Mouse (Mus musculus): ENCODE data around the gene Nr1h2.
A peak's percentile ranks its signal among the peaks of the same experiment; 100 is the strongest.

The Nr1h2 gene

DNA sequence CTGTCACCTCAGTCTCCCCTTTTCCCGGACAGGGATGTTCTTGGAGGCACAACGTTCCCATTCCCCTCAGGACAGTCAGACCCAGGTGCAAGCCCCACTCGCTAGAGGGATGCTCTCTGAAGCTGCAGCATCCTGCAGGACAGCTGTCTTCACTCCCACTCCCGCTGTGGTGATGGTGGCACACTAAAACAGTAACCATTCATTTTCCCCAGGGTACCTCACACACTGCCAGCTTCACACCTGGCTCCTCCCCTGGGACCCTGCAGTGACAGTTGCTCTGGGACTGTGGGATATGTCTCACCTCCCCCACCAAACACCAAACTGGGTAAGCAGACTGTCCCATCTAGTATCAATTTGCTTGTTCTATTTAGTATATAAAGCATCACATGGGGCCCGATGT lies 6.0 kb downstream of the Nr1h2 start:
- peak; percentile 57 for DNase-seq

DNA sequence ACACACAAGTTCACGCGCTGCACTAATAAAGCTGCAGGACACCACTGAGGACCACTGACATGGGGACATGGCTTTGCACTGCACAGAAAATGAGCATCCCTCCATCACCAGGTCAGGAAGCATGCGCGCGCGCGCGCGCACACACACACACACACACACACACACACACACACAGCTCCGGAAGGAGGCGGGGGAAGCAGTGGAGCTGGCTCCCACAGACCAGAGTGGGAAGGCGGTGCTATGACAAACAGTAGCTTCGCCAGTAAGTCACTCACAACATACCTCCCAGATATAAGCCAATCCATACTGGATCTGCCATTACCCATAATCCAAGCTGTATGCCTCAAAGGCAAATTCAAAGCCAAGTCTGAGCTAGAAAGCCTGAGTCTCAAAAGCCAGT lies 6.7 kb downstream of the Nr1h2 start:
- no peak for DNase-seq

DNA sequence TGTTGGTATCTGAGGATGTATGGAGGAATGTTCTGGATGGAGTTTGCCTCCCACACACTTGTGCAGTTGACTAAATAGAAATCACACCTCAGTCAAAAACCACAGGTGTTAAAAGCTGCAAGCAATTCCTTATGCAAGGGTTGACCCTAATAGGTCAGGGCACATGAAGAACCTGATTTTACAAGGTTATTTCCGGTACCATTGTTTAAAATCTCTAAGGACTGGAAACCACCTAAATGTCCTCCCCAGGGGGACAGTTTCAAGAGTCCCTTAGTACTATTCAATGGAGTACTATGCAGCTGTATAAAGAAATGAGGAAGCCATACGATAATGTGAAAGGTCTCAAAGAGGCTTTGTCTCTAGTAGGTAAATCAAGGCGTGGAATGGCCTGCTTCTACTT lies 7.5 kb downstream of the Nr1h2 start:
- no peak for DNase-seq

DNA sequence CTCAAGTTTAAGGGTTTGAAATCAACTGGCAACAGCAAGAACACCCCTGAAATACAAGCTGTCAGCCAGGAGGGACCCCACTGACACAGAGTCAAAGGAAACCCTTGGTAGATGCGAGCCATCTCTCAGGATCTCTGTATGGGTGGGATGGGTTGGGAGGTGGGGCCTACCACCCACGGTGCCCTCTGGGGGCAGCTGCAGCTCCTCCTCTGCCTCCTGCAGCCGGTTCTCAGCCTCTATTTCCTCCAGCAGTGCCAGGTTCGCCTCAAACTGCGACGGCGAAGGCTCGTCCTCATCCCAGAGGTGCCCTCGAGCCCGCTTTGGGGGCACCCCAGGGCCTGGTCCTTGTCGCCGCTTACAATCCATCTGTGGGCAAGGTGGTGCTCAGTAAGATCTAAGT lies 10.7 kb downstream of the Nr1h2 start:
- DNase-seq = no peak

DNA sequence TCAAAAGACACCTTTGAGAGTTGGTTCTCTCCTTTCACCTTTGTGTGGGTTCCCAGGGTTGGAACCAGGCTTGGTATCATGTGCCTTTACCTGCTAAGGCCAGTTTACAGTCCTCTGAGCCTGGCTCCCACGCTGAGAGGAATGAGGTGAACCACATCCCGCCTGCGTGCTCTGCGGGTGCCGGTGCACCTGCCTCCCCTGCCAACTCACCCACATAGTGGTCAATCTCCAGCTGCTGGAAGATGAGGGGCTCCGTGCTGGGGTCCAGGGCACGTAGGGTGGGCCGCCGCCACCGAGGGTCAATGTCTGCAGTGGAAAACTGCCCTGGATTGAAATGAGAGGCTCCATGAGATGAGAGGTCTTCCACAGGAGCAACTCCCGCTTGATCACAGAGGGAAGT lies 11.2 kb downstream of the Nr1h2 start:
- peak; percentile 14 for DNase-seq

DNA sequence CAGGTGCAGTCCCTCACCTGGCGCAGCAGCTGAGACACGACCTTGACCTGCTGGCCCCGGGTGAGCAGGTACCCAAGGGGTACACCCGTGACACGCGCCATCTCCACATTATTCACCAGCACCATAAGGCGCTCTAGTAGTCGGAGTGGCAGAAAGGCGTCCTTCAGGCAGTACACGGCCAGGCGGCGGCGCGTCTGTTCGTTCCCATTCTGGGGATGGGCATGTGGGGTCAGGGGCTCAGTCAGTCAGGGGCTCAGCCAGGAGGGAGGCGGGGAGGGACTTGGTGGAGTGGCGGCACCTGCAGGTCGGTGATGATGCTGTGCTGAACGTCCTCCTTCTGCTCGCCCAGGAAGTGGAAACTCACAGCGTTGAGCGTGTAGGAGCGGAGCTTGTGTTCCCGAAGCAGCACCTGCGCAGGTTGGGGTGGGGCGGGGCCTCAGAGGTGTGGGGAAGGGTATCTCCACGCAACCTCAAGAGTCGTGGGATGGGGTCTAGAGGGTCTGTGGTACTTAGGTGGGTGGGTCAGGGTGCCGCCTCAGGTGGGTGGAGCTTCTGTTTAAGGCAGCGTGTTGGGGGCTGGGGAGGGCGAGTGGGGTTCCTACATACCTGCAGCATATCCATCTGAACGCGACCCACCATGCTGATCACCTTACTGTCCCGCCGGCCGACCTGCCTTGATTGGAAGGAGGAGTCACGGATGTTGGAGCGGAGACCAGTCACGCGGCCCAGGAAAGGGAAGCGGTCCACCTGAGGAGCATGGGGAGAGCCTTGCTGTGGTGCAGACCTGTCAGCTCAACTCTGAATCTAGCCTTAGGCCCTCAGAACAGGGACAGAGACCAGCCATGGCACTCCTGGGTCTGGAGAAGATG lies 14.8 kb downstream of the Nr1h2 start:
- DNase-seq = peak; percentile 42

DNA sequence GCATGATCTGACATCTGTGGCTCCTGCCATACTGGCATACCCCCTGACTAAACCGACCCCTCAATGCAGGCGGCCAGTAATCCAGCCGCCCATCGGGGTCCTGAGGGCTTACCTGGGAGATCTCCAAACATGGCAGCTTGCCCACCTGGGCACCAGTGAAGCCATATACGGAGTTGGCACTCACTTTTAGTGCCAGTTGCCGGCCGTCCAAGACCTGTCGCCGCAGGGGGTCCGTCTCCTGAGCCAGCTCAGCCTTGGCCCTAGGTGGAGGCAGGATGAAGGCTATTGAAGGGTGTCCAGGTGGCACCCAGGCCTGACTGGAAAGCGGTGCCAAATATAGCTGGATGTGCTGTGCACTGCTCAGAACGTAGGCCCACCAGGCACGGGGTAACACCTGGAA lies 16.3 kb downstream of the Nr1h2 start:
- peak; percentile 81 for DNase-seq

DNA sequence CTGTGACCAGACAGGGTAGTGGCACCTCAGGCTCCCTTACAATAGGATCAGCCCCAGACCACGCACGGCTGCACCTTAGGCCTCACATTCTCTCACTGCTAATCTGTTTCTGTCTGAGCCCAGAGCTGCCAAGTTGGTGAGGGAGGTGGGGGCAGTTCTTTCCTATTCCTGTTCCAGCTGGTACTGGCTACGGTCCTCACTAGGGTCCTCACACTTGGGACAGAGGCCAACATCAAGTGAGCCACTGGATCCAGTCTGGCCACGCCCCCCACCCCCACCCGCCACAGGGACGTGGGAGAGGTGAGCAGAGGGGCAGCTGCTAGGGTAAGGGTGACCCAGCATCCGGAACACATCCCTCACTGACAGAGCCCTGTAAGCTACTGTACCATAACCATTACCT lies 16.7 kb downstream of the Nr1h2 start:
- peak; percentile 56 for DNase-seq

DNA sequence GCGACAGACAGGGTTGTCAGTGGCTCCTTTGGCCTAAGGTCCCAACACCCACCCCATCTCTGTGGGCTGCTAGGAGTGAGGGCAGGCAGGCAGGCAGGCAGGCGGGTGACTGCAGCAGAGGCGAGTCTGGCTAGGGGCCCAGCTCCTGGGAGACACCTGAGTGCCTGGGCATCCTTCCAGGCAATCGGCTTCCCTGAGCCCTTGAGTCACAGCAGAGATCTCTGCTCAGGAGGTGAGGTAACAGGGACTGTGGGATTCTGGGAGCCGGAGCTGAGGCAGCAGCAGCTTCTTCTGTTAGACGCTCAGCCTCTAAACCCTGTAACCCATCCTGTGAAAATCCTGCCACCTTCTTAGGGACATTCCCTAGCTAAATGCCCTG lies 17.2 kb downstream of the Nr1h2 start:
- peak; percentile 85 for DNase-seq

DNA sequence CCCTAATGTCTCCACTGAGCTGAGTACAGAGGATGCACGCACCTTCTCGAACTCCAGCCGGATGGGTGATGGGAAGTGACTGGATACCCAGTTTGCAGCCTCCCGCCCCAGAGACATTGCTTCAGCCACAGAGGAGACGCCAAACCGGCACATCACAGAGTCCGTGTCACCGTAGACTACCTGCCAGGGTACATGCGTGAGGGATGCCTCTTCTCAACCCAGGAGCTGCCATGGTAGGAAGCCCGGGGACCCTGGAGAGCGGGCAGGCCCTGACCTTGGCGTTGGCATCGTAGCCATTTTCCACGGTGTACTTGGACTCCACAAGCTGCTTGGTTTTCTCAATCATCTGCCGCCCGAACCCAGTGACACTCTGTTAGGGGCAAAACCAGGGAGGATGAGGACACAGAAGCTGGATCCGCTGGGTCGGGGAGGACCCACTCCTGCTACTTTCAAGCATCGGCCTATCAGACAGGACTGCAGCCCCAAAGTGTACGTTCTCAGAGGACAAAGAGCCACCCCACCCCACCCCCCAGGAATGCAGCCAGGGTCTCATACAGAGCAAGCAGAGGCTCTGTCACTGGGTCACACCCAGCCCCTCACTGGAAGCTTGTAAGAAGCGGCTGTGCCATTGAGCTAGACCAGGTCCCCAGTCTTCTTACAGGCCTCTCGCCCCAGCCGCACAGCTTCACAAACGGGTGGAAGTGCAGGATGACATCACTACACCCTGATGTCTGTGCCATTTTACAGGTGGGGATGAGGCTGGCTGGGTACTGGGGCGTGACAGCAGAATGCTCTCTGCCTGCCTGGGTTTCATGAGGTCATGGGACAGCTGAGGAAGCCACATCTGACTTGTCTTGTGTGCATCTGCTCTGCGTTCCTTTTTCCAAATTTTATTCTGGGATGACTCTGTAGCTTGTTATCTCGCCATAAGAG lies 17.8 kb downstream of the Nr1h2 start:
- peak; percentile 34 for DNase-seq

DNA sequence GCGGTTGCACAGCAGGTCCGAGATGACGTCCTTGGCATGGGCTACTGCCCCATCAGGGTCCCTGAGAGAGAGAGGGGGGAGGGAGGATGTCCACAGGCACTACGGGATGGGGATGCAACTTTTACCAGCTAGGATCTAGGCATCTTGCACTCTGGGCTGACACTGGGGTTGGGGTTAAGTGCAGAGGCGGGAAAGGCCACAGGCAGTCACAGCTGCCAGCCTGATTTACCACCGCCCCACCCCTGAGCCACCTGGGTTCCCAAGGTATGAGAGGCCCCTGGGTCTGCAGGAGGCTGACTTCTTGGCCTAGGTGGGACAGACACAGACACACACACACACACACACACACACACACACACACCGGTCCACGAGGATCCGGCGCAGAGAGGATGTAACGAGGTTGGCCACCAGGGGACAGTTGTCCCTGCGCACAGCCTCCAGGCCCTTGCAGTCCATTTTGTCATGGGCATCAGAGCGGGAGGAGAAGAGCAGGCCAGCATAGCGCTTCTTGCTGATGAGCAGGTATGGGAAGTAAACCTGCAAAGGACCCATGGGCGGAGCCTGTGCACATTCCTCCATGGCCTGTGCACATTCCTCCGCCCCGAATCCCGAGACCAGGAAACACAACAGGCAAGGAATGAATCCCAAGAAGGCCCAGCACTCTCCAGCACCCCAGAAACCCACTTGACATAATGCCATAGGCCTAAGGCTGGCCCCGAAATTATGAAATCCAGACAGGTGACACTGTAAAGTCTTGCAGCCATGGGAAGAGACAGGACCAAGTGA lies 18.9 kb downstream of the Nr1h2 start:
- DNase-seq = peak; percentile 30

DNA sequence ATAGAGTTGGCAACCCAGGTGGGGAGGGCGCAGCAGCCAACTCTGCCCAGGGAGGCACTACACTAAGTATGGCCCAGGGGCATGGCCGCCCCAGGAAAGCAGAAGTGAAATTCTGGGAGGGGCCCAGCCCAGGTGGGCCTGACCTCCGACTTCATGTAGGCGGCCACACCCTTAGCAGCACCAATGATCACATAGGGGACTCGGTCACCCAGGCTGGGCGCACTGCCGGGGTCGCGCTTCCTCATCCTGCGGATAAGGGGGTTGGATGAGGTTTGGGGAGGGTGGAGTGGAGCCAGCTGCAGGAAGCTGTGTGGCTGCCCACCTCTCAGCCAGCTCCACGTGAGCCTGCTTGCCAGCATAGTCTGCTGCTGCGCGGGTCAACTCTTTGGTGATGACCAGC lies 19.5 kb downstream of the Nr1h2 start:
- peak; percentile 30 for DNase-seq

DNA sequence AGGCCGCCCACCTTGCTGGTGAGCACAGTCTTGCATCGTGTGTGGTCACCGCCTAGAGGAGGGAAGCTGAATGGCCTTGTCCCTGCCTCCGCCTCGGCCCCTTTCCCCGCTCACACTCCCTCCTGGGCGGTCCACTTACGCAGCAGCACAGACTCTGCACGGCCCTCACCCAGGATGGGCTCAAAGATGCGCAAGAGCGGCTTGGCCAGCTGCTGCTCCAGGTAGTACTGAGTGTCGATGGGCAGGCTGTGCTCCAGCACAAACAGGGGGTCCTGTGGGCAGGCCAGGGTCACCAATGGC lies 20.1 kb downstream of the Nr1h2 start:
- DNase-seq = no peak

DNA sequence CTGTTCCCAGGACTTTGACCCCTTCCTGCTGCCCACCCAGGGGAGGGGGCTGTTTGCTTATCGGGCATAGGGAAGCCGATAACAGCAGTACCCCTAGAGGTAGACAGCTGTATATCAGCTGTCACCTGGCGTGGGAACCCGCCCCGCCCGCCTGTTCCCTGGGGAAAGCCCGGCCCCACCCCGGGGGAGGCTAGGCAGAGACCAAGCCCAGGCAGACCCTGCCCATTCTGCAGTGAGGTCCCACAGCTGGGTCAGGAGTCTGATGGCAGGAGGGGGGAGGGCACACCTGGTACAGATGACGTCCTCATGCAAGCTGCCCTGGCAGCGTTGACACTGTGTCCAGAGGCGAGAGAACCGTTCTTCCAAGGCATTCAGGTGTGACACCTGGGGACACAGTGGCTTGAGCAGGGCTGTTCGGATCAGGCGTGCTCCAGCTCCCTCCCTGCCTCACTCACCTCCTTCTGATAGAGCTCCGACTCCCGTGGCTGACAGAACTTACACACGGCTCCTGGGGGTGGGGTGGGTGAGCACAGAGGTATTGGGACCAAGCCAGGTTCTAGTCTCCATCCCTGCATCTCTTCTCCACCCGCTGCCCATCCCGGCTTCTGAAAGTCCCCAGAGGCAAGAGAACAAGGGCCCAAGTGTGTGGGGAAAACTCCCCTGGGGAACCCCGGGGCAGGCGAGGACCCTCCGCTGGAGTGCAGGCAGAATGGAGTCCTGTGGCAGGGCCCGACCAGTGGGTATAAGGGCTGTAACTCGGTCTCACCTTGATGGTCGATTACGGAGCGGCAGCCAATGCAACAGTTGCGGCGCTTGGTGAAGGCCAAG lies 20.6 kb downstream of the Nr1h2 start:
- peak; percentile 28 for DNase-seq

DNA sequence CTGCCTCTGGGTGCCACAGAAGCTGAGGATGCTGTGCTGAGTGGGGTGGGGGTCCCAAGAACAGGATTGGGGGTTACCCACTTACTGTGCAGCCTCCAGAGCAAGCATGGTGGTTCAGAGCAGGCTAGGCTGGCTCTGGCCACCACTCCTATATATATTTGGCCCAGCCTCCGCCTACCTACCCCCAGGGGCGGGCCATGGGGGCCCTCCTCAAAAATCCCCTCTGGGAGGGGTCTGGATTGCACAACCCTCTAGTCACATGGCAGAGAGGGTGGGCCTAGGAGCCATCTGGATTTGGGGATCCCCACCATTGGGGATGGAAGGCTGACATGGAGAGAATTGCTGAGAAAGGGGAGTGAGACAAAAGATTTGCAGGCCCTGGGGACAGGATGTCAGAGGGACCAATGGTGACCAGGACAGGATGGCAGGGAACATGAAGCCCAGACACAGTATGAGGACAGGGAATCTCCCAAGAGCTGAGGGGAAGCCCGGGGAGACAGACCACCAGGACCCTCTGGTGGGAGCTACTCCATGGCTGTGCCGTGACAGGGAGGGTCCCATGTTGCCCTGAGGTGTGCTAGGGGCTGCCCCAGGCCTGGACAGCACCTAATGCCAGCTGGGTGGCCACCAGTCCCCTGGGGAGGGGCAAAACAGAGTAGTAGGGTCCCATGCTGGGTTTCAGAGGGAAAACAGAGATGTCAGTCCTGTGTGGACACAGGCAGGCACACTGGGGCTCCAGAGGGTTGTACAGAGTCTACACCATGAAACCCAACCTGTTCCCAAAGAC lies 21.6 kb downstream of the Nr1h2 start, which contains the start of gene Spib:
Gene Spib (minus strand): TSS at position 126 of the 787 bp plus-strand sequence.
- DNase-seq = no peak

DNA sequence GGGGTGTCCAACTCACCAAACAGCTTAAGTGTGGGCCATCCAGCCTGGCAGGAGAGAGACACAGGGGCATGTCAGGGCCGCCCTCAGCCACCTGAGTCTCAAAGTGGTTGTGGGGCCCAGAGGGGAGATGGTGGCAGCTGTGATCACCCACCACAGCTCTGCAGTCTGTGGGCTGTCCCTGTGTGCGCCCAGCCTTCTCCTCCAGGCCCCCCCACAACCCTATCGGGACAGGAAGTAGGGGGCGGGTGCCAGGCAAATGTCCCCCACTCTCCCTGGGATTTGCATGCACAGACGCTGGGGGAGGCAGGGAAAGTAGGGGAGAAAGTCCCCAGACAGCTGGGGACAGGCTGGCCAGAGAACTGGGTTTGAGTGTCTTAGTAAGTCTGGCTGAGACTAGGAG lies 22.5 kb downstream of the Nr1h2 start:
- DNase-seq = no peak

DNA sequence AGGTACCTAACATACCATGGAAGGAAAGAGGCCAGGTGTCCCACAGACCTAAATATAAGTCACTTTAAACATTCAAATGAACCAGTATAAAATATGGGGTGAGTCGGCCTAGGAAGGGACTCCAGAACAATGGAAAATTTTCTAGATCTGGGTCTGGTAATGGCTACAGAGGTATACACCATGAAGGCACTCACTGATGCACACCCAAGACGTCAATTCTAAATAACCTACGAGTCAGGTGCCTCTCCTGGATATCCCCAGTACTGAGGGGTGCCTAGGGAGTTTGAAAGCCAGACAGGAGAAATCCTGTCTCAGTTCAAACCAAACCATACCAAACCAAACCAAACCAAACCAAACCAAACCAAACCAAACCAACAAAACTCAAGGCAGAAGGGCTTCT lies 23.2 kb downstream of the Nr1h2 start:
- DNase-seq = no peak

DNA sequence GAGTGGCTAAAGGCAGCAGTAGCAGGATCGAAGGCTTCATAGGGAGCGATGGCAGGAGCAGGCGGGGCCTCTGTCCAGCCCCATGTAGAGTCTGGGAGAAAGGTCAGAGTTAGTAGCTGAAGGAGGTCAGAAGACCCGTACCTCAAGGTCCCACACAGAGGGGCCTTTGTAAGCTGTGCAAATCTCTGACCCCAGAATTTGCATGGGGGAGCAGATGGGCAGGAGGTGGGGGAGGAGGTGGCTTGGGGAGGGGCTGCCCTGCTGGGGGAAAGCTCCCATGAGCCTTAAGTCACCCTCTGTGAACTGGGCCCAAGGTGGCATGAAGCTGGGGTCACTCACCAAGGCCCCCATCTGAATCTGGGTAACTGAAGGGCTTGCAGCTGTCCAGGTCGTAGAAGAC lies 24.2 kb downstream of the Nr1h2 start:
- no peak for DNase-seq

DNA sequence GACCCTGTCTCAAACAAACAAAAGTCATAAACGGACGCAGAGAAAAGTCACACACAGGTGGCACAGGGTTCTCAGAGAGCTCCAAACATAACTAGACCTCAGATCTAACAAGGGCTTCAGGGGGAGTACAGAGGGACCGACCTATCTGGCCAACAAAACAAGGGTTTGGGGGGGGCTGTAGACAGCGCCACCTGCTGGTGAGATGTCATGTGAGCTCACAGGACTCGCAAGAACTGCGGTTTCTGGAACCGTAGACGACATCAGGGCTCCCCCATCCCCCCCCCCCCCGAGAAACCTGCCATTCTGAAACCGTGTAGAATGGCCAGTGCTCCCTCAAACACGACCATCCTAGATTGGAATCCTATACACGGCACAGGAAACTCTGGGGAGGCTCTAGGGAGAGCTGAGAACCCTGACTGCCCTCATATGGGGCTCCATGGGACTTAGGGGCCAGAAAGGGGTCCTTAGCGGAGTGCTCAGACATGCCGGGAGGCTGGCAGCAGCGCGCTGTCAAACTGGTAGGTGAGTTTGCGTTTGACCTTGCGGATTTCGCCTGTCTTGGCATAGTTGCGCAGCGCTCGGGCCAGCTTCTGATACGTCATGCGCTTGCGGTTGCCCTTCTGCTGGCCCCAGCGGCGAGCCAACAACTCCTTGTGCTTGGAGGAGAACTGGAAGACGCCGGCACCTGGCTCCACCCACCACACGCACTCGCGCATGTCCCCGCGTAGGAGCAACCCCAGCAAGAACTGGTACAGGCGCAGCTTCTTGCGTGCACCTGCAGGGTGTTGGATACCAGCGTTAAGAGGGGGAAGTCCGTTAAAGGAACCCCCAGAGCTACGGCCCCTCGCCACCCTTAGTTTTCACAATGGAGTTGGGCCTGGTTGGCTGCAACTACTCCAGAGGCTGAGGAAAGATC lies 26.0 kb downstream of the Nr1h2 start:
- DNase-seq = peak; percentile 88

DNA sequence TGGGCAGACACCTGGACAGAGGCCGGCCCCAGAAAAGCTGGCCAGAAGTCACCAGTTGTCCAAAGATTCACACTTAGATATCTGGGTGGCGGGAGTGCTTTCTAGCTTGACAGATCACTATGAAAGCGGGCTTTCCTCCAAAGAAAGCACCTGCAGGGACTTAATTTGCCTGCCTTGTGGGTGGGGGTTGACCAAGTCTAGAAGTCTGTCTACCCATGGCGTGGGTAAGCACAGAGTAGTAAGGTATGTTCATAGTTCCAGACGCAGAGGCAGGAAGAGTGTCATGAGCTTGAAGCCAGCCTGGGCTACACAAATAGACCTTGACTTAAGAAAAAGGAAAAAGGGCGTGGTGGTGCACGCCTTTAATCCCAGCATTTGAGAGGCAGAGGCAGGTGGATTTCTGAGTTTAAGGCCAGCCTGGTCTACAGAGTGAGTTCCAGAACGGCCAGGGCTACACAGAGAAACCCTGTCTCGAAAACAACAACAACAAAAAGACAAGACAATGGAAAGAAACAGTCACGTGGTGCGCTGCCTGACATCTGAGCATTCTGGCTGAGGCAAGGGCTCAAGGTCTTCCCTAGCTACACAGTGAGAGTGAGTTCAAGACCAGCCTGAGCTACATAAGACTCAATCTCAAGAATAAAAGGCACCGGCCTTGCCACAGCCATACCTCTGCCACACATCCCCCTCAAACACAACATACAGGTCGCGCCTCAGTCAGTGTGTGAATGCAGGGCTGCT lies 27.2 kb downstream of the Nr1h2 start:
- no peak for DNase-seq

Data from cerebellum, adult 9-11 months (tissue).